Mouse (Mus musculus): Measurements from ENCODE around the gene Cyb5r1.
"Not testable (repeated sequence)": the region's sequence is repeated elsewhere in the genome, so short reads cannot be mapped to it uniquely, and the experiment has no call there.

Cyb5r1 gene

DNA sequence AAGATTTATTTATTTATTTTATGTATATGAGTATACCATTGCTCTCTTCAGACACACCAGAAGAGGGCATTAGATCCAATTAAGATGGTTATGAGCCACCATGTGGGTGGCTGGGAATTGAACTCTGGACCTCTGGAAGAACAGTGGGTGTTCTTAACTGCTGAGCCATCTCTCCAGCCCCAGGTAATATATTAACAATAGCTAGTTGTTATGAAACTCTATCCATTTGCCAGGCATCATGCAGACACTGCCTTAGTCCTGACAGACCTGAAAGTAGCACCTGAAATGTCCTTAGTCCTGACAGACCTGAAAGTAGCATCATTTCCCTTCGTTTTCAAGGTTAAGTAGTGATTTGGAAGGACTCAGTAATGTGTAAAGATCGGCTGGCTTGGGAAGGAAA lies 8.7 kb downstream of the Cyb5r1 start:
- no peak for DNase-seq (ENCODE audit: low read depth, low spot score)

DNA sequence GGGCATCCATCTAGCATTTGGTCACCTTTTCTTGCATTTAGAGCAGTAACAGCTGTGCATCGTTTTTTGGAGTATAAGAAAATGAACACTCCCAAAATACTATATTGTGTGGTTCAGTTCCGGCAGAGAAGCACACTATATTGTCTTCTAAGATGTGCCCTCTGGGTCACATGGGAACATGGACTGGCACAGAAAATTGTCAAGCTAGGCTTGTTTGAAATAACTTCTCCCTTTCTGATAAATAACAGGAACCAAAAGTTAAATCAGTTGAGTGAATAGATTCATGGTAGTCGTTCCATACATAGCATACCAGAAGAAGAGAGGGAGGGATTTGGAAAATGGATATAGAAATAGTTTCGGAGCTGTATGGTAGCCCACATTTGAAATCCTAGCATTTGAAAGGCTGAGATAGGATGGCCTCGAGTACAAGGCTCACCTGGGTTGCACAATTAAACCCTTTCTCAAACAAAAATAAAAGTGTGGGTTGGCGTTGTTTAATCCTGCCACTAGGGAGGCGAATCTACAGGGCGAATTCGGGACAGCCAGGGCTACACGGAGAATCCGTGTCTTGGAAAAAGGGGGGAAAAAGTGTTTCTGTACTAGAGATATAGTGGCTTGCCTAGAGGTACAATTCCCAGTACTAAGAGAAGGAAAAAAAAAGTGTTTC lies 9.3 kb downstream of the Cyb5r1 start:
- peak; percentile 24 for DNase-seq (ENCODE audit: low read depth, low spot score)

DNA sequence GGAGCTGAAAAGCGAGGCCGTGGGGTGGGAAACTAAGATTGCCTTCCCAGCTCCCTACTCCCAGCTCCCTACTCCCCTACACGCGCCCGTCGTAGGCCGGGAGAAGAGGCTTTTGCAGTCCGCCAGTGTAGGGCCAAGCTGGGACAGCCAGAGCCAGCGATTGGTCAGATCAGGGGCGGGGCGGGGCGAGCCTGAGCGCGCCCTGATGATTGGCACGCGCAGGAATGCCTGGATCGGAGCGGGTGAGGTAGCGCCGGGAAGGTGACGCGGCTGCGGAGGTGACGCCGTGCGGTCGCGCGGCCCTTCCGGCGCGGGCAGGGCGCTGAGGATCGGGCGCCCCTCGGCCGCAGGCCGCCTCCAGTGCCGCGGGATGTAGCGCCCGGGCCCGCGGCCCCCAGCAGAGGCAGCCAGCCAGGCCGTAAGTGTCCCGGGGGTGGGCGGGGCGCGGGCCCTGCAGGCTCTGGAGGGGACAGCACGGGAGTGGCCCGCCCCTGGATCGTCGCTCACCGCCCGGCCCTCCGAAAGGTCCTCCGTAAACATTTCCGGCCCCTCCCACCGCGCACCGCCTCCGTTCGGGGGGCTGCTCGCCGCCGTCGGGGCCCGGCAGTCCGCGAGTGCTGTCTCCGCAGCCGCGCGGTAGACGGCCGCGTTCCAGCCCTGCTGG lies 9.9 kb downstream of the Cyb5r1 start, which contains the start of gene Adipor1:
Gene Adipor1, plus strand, starts transcription at position 211 of the 664 bp plus-strand sequence.
- peak; percentile 92 for DNase-seq (ENCODE audit: low read depth, low spot score)

DNA sequence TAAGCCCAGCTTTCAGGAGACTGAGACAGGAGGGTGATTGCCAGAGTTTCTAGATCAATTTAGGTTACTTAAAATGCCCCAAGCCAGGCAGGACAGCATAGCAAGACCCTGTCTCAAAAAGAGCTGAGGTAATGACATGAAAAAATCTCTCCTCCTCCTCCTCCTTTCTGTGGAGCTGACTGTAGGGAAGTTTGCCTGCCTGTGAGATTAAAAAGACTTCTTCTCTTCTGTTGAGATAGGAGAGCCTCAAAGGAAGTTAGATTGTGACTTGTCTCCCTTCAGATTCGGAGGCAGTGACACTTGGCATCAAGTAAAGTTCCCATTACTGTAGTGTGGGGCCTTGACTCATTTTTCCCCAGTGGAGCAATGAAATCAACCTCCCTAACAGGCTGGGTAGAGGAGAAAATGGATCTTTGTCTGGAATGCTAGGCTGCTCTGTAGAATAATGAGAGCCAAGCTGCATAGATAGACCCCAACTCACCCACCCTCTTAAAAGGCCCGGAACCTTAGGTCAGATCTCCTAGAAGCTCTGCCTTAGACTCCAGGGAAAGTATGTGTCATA lies 13.1 kb downstream of the Cyb5r1 start:
- no peak for DNase-seq (ENCODE audit: low read depth, low spot score)

DNA sequence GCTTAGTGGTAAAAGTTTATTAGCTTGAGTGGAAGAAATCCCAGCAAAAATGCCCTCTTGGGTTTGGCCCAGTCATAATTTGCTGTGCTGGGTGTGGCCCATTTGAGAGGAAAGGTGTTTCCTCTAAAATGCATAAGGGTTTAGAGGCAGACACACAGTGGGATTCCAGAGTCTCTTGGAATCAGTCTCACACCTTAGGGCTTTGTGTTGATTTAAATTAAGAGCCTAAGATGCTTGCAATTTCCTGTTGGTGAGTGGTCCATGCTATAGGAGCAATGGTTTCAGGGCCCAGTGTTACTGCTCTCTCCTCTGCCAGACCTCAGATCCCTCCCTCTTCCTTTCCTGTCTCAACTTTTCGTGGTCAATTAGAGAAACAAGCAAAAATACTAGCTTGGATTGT lies 13.8 kb downstream of the Cyb5r1 start:
- DNase-seq (ENCODE audit: low read depth, low spot score), result no peak

DNA sequence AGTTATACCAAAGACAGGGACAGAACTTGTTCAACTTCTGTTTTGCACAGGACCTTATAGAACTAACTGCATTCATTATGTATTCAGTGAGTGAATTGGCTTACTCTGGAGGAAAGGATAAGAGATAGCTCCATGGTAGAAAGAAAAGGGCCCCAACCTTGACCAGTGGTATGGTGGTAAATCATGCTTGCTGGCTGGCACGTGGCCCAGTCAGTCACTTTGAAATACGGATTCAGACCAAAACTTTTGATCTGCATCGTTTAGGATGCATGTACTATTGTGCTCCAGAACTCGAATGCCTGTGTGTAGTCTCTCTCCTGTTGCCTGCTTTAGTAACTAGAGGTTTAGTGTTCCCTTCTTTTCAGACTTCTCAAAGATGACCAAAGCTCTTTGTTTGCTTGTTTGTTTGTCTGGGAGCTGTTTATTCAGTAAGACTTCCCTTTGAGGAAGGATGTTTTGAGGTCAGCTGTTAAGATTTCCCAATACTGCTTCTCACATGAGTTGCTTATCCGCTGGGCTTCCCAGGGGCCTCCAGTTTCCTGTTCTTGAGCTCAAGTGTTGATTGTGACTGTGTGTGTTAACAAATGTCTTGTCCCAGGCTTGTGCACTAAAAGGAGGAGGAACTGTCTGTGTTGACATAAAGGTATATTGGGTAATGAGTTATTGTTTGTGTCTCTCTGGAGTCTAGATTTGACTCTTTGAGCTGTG lies 14.5 kb downstream of the Cyb5r1 start:
- DNase-seq (ENCODE audit: low read depth, low spot score), result no peak

DNA sequence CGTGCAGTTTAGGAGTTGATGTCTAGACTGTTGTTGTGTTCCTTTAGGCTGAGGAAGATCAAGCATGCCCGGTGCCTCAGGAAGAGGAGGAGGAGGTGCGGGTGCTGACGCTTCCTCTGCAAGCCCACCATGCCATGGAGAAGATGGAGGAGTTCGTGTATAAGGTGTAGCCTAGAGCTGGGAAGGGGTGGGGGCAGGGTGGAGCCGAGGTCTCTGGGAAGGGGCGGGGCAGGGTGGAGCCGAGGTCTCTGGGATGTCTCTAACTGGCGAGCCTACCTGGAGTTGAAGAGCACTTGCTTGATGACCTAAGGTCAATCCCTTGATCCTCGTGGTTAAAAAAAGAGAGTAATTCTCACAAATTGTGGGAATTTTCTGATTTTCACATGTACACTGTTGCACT lies 18.6 kb downstream of the Cyb5r1 start:
- no peak for DNase-seq (ENCODE audit: low read depth, low spot score)

DNA sequence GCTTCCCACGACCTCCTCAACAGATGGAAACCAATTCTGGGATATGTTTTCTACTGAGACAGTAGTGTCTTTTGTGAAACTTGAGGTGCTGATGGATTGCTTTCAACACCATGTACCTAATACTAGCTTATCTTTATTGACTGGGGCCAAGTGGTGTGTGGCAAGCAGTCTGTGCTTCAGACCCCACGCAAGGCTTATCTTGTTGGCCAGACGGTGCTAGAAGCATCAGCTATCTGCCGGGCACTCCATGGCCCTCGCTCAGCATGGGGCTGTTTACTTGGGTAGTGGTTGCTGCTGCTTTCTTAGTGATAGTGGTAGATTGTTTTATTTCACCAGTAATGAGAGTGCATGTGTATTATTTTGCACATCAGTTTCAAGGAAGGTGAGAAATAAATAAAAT lies 20.9 kb downstream of the Cyb5r1 start:
- no peak for DNase-seq (ENCODE audit: low read depth, low spot score)

DNA sequence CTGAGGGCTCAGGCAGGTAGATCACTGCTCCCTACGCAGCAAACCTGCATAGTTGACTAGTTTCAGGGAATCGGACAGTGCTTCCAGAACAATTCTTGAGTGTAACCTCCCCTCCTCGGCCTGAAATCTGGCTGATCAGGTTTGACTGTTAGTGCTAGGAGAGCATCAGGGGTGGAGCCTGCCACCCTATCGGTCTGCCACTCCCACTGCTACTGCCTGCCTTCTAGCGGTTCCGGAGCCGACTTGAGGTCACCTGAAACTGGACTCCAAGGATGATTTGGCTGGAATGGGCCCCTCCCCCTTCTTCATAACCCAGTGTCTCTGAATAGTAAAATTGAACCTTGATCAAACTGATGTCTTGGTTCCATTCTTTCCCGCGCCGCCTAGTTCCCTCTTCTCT lies 27.6 kb downstream of the Cyb5r1 start:
- DNase-seq (ENCODE audit: low read depth, low spot score), result no peak

DNA sequence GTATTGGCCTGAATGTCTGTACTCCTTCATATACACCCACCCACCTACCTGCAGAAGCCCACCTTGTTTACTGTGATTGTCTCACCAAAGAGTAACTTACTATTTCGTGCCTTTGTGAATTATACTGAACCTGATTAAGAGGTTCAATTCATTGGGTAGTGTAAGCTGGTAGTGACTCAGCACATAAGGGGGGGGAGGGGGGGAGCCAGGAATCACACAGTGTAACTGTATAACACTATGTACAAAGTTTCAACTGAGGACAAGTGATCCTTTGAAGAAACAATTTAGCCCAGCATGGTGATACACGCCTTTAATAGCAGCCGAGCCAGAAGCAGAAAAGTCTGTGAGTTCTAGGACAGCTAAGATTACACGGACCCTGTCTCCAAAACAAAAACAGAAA lies 28.1 kb downstream of the Cyb5r1 start:
- no peak for DNase-seq (ENCODE audit: low read depth, low spot score)

DNA sequence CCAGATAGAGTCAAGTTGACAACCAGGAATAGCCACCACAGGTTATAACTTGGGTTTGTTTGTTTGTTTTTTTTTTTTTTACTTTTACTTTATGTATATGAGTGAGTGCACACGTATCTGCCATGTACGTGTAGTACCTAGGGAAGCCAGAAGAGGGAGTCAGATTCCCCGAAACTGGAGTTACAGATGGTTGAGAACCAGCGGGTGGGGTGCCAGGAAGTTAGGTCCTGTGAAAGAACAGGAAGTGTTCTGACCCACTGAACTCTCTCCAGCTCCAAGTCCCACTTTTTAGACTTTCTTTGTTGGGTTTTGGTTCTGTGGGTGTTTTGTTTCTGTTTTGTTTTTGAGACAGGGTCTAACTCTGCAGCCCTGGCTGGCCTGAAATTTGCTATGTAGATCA lies 30.1 kb downstream of the Cyb5r1 start:
- no peak for DNase-seq (ENCODE audit: low read depth, low spot score)

DNA sequence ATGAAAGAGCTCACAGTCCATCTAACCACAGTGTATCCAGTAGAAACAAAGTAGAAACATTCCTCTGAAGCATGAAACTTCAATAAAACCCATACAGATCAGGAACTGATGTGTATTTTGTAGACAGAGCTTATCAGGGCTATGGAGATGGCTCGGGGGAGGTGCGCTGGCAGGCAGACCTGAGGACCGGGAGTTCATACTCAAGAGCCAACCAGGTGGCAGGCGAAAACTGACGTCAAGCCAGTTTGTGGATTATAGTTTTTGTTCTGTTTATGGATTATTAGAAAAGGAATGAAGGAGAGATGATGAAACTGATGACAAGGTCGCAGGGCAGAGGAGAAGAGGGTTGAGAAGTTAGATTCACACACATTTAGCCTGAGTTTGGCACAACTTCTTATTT lies 35.1 kb downstream of the Cyb5r1 start:
- DNase-seq (ENCODE audit: low read depth, low spot score), result no peak

DNA sequence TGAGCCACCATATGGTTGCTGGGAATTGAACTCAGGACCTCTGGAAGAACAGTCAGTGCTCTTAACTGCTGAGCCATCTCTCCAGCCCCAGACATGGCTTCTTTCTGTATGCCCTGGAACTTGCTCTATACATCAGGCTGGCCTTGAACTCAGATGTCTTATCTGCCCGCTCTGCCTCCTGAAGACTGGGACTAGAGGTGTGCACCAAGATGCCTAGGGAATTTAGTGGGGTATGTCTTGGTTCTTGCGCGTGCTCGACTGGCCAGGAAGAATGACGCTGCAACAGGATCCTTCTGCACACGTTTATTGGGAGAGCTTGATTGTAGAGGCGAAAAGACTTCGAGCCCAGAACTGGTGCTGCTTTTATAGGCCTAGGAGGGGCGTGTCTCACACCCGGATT lies 36.4 kb downstream of the Cyb5r1 start:
- not testable (repeated sequence) for DNase-seq (ENCODE audit: low read depth, low spot score)

DNA sequence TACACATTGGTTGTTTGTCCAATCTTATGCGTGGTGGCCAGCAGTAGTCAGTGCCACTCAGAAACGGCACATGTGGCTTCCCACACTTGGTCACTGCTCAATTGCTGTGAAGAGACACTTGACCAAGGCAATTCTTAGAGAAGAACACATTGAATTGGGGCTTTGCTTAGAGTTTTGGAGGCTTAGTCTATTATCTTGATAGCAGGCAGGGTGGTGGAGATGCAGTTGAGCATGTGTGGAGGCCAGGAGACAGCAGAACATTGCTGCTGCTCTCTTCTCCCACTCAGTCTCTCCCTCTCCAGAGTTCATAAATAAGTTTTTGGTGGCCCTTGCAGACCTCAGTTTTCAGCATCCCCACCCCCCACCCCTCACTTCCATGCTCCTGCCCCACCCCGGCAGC lies 37.0 kb downstream of the Cyb5r1 start:
- DNase-seq (ENCODE audit: low read depth, low spot score), result no peak

DNA sequence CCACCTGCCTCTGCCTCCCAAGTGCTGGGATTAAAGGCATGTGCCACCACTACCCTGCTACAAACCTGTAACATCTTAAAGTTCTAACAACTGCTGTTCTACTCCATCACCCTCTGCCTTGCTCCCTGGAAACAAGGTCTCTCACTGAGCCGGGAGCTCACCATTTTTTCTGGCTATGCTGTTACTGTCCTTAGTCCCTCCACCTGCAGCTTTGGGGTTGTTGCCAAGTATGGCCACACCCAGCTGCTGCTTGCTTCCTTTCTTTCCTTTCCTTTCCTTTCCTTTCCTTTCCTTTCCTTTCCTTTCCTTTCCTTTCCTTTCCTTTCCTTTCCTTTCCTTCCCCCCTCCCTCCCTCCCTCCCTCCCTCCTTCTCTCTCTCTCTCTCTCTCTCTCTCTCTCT lies 37.9 kb downstream of the Cyb5r1 start:
- not testable (repeated sequence) for DNase-seq (ENCODE audit: low read depth, low spot score)

DNA sequence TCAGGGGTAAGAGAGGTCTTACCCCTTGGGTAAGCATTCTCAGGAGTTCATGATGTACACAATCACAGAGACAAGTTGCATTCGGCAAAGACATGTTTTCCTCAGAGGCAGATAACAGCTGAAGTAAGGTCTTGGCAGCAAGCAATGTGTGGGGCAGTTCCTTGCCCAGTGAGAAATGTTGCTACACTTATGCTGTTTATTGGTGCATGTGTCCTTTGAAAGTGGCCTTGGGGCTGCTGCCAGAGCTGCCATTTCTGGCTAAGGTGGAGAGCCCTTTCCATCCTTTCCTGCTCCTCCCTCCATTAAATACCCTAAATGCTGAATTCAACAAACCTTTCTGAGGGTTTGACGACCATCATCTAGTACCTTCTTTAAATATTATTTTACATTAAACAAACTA lies 40.1 kb downstream of the Cyb5r1 start:
- DNase-seq (ENCODE audit: low read depth, low spot score), result no peak

DNA sequence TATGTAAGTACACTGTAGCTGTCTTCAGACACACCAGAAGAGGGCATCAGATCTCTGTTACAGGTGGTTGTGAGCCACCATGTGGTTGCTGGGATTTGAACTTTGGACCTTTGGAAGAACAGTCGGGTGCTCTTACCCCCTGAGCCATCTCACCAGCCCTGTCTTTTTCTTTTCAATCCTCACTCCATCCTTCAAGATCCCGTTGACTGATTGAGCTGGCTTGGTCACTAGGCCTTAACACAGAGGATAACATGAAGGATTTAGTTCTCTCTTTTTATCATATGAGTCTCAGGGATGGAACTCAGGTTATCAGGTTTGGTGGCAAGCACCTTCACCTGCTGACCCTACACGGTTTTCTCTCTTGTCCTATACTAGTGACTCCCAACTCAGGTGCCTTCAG lies 43.2 kb downstream of the Cyb5r1 start:
- not testable (repeated sequence) for DNase-seq (ENCODE audit: low read depth, low spot score)

DNA sequence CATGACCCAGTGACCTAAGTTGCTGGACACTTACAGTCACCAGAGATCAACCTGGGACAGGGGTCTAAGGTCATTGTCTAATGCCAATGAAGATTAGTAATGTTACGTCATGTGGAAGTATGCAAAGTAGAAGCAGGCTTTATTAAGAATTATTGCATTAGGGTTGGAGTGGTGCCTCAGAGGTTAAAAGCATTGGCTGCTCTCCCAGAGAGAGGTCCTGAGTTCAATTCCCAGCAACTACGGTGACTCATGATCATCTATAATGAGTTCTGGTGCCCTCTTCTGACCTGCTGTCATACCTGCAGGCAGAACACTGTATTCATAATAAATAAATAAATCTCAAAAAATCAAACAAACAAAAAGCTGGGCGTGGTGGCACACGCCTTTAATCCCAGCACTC lies 44.8 kb downstream of the Cyb5r1 start:
- DNase-seq (ENCODE audit: low read depth, low spot score), result no peak

DNA sequence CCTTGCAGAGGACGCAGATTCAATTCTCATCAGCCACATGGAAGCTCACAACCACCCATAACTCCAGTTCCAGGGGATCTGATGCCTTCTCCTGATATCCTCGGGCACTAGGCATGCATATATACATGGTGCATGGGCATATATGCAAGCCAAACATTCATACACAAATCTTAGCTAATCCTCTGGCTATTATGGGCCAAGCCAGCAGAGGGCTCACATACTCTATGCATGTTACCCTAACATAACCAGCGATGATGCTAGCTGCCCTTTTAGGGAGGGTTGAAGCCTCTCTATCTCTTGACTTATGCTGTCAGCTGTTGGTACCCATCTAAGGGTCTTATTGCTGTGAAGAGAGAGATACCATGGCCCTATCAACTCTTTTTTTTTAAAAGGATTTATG lies 45.6 kb downstream of the Cyb5r1 start:
- DNase-seq (ENCODE audit: low read depth, low spot score), result peak; percentile 31

DNA sequence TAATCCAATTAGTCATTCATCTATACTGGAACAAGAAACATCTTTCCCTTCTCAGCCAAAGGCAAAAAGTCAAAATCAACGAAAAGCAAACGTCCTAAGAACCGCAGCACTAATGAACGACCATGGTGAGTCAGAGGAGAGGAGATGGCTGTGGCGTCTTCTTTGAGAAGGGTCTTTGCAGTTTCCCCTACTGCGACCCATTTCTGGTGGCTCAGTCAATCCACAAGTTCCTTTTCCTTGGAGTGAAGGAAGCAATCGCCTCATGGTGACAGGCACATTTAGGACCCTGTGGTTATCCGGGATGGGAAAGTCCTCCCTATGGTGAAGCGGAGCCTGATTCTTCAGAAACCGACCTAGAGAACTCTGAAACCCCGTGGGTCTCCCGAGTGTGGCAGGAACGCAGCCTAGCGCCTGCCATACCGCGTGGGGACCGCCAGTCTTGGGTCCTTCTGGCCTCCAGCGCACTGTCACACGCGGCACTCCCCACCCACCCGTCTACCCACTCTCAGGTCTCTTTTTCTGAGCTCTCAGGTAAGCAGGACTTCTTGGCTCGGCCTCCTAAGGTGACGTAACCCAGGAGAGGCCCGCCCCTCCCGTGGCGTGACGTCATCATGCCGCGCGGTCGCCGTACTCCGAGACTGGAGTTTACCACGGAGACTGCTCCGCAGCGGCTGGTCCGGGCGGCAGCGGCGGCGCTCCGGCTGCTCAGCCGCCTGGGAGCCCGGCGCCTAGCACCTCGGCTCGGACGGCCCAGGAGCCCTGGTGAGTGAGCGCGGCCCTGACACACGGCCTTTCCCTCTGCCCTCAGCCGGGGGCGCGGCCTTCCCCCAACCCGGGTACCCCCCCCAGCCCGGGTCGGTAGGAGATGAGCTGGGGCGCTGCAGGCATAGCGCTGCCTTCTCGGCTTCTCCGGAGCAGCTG lies 49.8 kb downstream of the Cyb5r1 start, which contains the start of gene Klhl12:
Gene Klhl12, plus strand, starts transcription at position 628 of the 921 bp plus-strand sequence.
- peak; percentile 84 for DNase-seq (ENCODE audit: low read depth, low spot score)

DNA sequence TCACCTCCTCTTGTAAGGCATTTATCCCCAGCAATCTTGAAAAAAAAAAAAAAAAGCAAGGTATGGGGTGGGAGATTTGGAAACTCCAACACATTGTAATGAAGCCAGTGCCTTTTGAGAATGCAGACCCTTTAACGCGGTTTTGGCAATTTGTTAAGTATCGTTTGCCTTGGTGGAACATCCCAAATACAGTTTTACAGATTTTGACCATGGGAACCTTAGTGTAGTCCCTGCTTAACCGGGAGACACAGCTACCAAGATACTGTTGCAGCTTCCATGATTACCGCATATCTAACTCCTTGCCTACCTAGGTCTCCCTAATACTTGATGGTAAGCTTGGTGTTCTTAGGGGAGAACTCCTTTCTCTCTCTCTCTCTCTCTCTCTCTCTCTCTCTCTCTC lies 50.7 kb downstream of the Cyb5r1 start:
- DNase-seq (ENCODE audit: low read depth, low spot score), result no peak
